Mouse (Mus musculus) stomach, postnatal 0 days (tissue): ENCODE data around the gene Prnd.

Experiments
- CTCF ChIP-seq: IDR thresholded peaks from 2 replicates; pipeline ENCODE4 v1.5.1; 2016; ENCODE audit warnings: antibody characterized with exemption, low read depth, mild to moderate bottlenecking, moderate library complexity
- EP300 ChIP-seq: optimal IDR thresholded peaks from 2 replicates; pipeline ENCODE3; 2016; ENCODE audit warnings: antibody characterized with exemption

- TF ChIP-seq EP300 (no peak), CTCF (no peak)
These were observed 11.0 kb downstream of the Prnd start for GRCm38 (mm10) chr2:131961671-131962070.
